Mouse (Mus musculus): ENCODE data around the gene Pnmal2. TPM values are rescaled to one million over a fixed set of nuclear protein-coding genes. Genes with fewer than 3 reads are reported as not detected.

Pnmal2 gene
- 106 and 118 TPM in 2 replicates for total RNA-seq (2014; rRNA removed)
- 138 and 139 TPM in 2 replicates for polyA plus RNA-seq (2015; fragmentation: Nextera tagmentation; extraction: Ambion mirVana)

- DNase-seq (ENCODE audit: low spot score) (peak; percentile 97), ATAC-seq (peak; percentile 87)
- WGBS = 7% methylated on average over 36 of the region's 36 CpGs
- no peak for TF ChIP-seq CTCF (IDR thresholded peaks at IDR 0.05; ENCODE audit: low read depth)
- Histone ChIP-seq H3K4me1 (ENCODE audit: insufficient read depth, low read length) (peaks cover 38% of the 10 kb centered on the region), H3K36me3 (ENCODE audit: insufficient read depth, low read length) (no peaks in the 10 kb centered on the region), H3K27me3 (ENCODE audit: insufficient read depth, low read length) (no peaks in the 10 kb centered on the region), H3K9ac (replicated peaks; ENCODE audit: low read length) (peak within 1 kb of the TSS; percentile 72), H3K4me2 (ENCODE audit: low read depth, low read length) (peak within 1 kb of the TSS; percentile 96), H3K9me3 (ENCODE audit: low read length) (no peaks in the 10 kb centered on the region), H3K27ac (peak within 1 kb of the TSS; percentile 91), H3K4me3 (ENCODE audit: low read length) (peak within 1 kb of the TSS; percentile 64)
These were observed at the start of gene Pnmal2 for GRCm38 (mm10) chr7:16944061-16944807. TSS of gene Pnmal2 (plus strand) at chr7:16944682.

DNA sequence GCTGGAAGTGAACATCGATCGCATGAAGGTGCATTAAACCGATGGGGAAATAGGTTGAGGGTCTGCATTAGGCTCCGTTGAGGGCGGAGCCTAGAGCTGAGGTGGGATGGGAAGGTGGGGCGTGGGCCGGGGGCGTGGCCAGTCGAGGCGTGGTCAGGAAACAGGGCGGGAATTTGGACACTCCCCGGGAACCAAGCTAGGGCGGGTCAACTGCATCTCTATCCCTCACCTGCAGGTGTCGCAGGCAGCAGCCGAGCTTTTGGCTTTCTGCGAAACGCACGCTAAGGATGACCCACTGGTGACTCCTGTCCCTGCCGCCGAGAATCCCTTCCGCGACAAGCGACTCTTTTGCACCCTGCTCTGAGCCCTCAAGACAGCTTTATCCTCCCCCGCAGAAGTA is 49.5 kb upstream of the Pnmal2 start:
- Histone ChIP-seq H3K36me3 (ENCODE audit: insufficient read depth, low read length) (no peaks in the 10 kb centered on the region), H3K9ac (replicated peaks; ENCODE audit: low read length) (0 out of 2 replicates have a peak overlapping the region, but pooled peaks have one; percentile 17), H3K4me1 (ENCODE audit: insufficient read depth, low read length) (peaks cover 4% of the 10 kb centered on the region; the same call in 1 of the 2 replicates), H3K4me2 (ENCODE audit: low read depth, low read length) (peak overlapping the region; percentile 52), H3K4me3 (ENCODE audit: low read length) (peak overlapping the region; percentile 18), H3K9me3 (ENCODE audit: low read length) (no peaks in the 10 kb centered on the region), H3K27ac (no peak overlapping the region), H3K27me3 (ENCODE audit: insufficient read depth, low read length) (no peaks in the 10 kb centered on the region)
- DNase-seq (ENCODE audit: low spot score) = peak; percentile 82
- peak; percentile 90 for TF ChIP-seq CTCF (IDR thresholded peaks at IDR 0.05; ENCODE audit: low read depth)
- peak; percentile 61 for ATAC-seq
- WGBS = under 1% methylated on average over 24 of the region's 24 CpGs

GRCm38 (mm10) chr7:16895511-16895910 is 49.0 kb upstream of the Pnmal2 start:
- ATAC-seq = no peak
- TF ChIP-seq CTCF (IDR thresholded peaks at IDR 0.05; ENCODE audit: low read depth) = no peak
- no peaks in the 10 kb centered on the region for H3K27me3 ChIP-seq (ENCODE audit: insufficient read depth, low read length)
- peaks cover 4% of the 10 kb centered on the region; the same call in 1 of the 2 replicates for H3K4me1 ChIP-seq (ENCODE audit: insufficient read depth, low read length)
- H3K36me3 ChIP-seq (ENCODE audit: insufficient read depth, low read length) = no peaks in the 10 kb centered on the region
- peak overlapping the region; percentile 18 for H3K4me3 ChIP-seq (ENCODE audit: low read length)
- no peak overlapping the region for H3K27ac ChIP-seq
- 28% methylated on average over 10 of the region's 10 CpGs for WGBS
- 0 out of 2 replicates have a peak overlapping the region, but pooled peaks have one; percentile 17 for H3K9ac ChIP-seq (replicated peaks; ENCODE audit: low read length)
- no peak for DNase-seq (ENCODE audit: low spot score)
- H3K9me3 ChIP-seq (ENCODE audit: low read length) = no peaks in the 10 kb centered on the region
- peak overlapping the region; percentile 52 for H3K4me2 ChIP-seq (ENCODE audit: low read depth, low read length)

- no peak for TF ChIP-seq CTCF (IDR thresholded peaks at IDR 0.05; ENCODE audit: low read depth)
- Histone ChIP-seq H3K9me3 (ENCODE audit: low read length) (no peaks in the 10 kb centered on the region), H3K4me3 (ENCODE audit: low read length) (no peak overlapping the region), H3K36me3 (ENCODE audit: insufficient read depth, low read length) (no peaks in the 10 kb centered on the region), H3K9ac (replicated peaks; ENCODE audit: low read length) (no peak overlapping the region), H3K4me2 (ENCODE audit: low read depth, low read length) (no peak overlapping the region), H3K4me1 (ENCODE audit: insufficient read depth, low read length) (no peaks in the 10 kb centered on the region), H3K27me3 (ENCODE audit: insufficient read depth, low read length) (no peaks in the 10 kb centered on the region), H3K27ac (no peak overlapping the region)
- DNase-seq (ENCODE audit: low spot score) (no peak), ATAC-seq (0 out of 2 replicates have a peak, but pooled peaks have one; percentile 24)
- WGBS = 19% methylated on average over 5 of the region's 5 CpGs
These were observed 44.0 kb upstream of the Pnmal2 start for GRCm38 (mm10) chr7:16900526-16900925.

DNA sequence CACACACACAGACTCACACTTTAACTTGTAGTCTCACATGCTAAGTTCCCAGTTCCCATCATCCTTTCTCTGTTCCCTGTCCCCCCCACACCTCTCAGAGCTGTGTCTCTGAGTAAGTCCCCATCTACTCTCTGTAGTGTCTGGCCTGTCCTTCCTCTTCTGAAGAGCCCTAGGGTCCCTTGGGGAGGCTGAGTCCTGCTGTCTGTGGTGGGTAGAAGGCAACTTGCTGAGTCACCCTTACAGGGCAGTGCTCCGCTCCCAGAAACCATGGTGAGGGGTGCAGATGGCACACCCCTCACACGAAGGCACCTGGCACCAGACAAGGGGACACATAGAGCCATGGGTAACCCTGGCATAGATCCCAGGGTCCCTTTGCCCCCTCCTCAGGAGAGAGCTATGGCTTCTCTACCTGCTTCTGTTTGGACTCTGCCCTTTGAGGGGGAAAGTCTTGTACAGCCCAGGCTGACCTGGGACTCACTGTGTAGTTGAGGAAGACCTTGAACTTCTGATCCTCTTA is 41.0 kb upstream of the Pnmal2 start:
- Histone ChIP-seq H3K4me3 (ENCODE audit: low read length) (no peak overlapping the region), H3K27me3 (ENCODE audit: insufficient read depth, low read length) (no peaks in the 10 kb centered on the region), H3K4me1 (ENCODE audit: insufficient read depth, low read length) (no peaks in the 10 kb centered on the region), H3K4me2 (ENCODE audit: low read depth, low read length) (no peak overlapping the region), H3K9ac (replicated peaks; ENCODE audit: low read length) (no peak overlapping the region), H3K27ac (no peak overlapping the region), H3K36me3 (ENCODE audit: insufficient read depth, low read length) (no peaks in the 10 kb centered on the region), H3K9me3 (ENCODE audit: low read length) (no peaks in the 10 kb centered on the region)
- ATAC-seq = no peak
- 67% methylated on average over 2 of the region's 2 CpGs for WGBS
- no peak for DNase-seq (ENCODE audit: low spot score)
- TF ChIP-seq CTCF (IDR thresholded peaks at IDR 0.05; ENCODE audit: low read depth) = no peak

DNA sequence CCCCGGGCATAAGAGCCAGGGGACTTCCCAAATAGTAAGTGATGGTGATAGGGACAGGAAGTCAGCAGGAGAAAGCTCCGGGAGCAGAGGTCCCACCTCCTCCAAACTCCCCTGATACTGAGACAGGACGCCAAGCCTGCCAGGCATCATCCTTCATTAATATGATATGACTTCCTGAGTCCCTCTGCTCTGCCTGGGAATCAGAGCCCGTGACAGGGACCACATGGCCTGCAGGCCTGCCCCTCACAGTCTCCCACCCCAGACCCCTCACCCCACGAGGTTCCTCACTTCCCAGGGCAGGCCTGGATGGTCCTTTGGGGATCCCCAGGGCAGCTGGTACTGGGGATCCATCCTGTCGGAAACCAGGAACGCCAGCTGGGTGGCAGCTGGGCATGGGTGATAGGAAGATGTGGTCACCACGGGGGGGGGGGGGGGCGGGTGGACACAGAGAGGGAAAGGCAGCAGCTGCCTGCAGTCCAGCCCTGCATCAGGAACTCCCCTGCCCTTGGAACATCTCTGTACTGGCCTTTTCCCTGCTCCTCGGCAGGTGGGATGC is 40.3 kb upstream of the Pnmal2 start:
- DNase-seq (ENCODE audit: low spot score) (no peak), ATAC-seq (no peak)
- H3K36me3 ChIP-seq (ENCODE audit: insufficient read depth, low read length) = no peaks in the 10 kb centered on the region
- H3K9ac ChIP-seq (replicated peaks; ENCODE audit: low read length) = no peak overlapping the region
- H3K9me3 ChIP-seq (ENCODE audit: low read length) = no peaks in the 10 kb centered on the region
- H3K4me1 ChIP-seq (ENCODE audit: insufficient read depth, low read length) = no peaks in the 10 kb centered on the region
- H3K27ac ChIP-seq = no peak overlapping the region
- 45% methylated on average over 8 of the region's 10 CpGs for WGBS
- H3K4me3 ChIP-seq (ENCODE audit: low read length) = no peak overlapping the region
- no peak for TF ChIP-seq CTCF (IDR thresholded peaks at IDR 0.05; ENCODE audit: low read depth)
- H3K4me2 ChIP-seq (ENCODE audit: low read depth, low read length) = no peak overlapping the region
- no peaks in the 10 kb centered on the region for H3K27me3 ChIP-seq (ENCODE audit: insufficient read depth, low read length)
